In genomic region chr16:28446334-28447113, GRCm38 (mm10) we compare ENCODE assay signal across 8 mouse cellular contexts.
DNase-seq lines count a peak whose midpoint lies in the region; ATAC-seq and TF ChIP-seq lines count a peak whose summit lies in the region.

No protein-coding gene starts in this region.

- H3K9ac ChIP-seq in kidney, postnatal 0 days (ENCODE audit: low read depth, low read length), result peak overlapping the region; percentile 62
- no peak overlapping the region for H3K9ac ChIP-seq in liver, embryonic 13.5 days

- no peak for TF ChIP-seq POLR2A in kidney, adult 2 months (IDR thresholded peaks at IDR 0.05; ENCODE audit: low read depth, low read length)

- no peak overlapping the region for H3K27ac ChIP-seq in kidney, adult 2 months (ENCODE audit: insufficient read depth, low read depth, low read length)
- no peak overlapping the region for H3K27ac ChIP-seq in kidney, postnatal 0 days
- H3K27ac ChIP-seq in liver, embryonic 13.5 days, result no peak overlapping the region

- WGBS in kidney, adult 2 months, result 1% methylated on average over 78 of the region's 82 CpGs
- WGBS in kidney, postnatal 0 days, result under 1% methylated on average over 67 of the region's 82 CpGs
- WGBS in liver, embryonic 13.5 days (ENCODE audit: insufficient replicate concordance), result under 1% methylated on average over 66 of the region's 82 CpGs

- DNase-seq in kidney, adult 2 months, result peak; percentile 2
- DNase-seq in kidney, adult 8-10 months, result no peak
- peak; percentile 58 to 75 for DNase-seq in cerebellum, postnatal 14 days
- DNase-seq in frontal cortex, postnatal 14 days (ENCODE audit: low spot score in 2 of 2), result peak; percentile 46 to 60
- DNase-seq in kidney, postnatal 0 days (ENCODE audit: low spot score), result peak; percentile 45
- no peak for DNase-seq in liver, embryonic 13.5 days
- DNase-seq in ovary, postnatal 14 days (ENCODE audit: low spot score), result peak; percentile 3
- DNase-seq in T-cell, adult 2 months (ENCODE audit: low spot score), result no peak

- ATAC-seq in kidney, postnatal 0 days (replicated peaks; ENCODE audit: low FRiP score, low read depth), result peak; percentile 74
- no peak for ATAC-seq in liver, embryonic 13.5 days (ENCODE audit: low read depth)

- no peaks in the 10 kb centered on the region for H3K4me1 ChIP-seq in kidney, adult 2 months (ENCODE audit: control insufficient read depth, insufficient read depth, low read length)
- no peaks in the 10 kb centered on the region for H3K4me1 ChIP-seq in kidney, postnatal 0 days (replicated peaks; ENCODE audit: insufficient read depth, low read length)
- H3K4me1 ChIP-seq in liver, embryonic 13.5 days (replicated peaks), result no peaks in the 10 kb centered on the region

- no peaks in the 10 kb centered on the region for H3K9me3 ChIP-seq in kidney, postnatal 0 days (replicated peaks; ENCODE audit: low read length)
- H3K9me3 ChIP-seq in liver, embryonic 13.5 days (replicated peaks), result no peaks in the 10 kb centered on the region

- no peak for TF ChIP-seq CTCF in kidney, adult 2 months (conservative IDR thresholded peaks at IDR 0.05; ENCODE audit: insufficient read depth, insufficient read length, low read depth, low read length)
- TF ChIP-seq CTCF in kidney, postnatal 0 days (IDR thresholded peaks at IDR 0.05; ENCODE audit: low read depth), result peak; percentile 14; the same call in 1 of the 2 replicates

- no peaks in the 10 kb centered on the region for H3K36me3 ChIP-seq in kidney, adult 2 months (ENCODE audit: control insufficient read depth, insufficient read depth, low read length)
- H3K36me3 ChIP-seq in kidney, postnatal 0 days (ENCODE audit: insufficient read depth, low read length), result no peaks in the 10 kb centered on the region
- no peaks in the 10 kb centered on the region for H3K36me3 ChIP-seq in liver, embryonic 13.5 days

- H3K4me2 ChIP-seq in kidney, postnatal 0 days (ENCODE audit: low read length), result peak overlapping the region; percentile 95
- peak overlapping the region; percentile 65 for H3K4me2 ChIP-seq in liver, embryonic 13.5 days

- H3K4me3 ChIP-seq in kidney, adult 2 months (ENCODE audit: insufficient read depth, low read depth, low read length), result peak overlapping the region; percentile 50
- peak overlapping the region; percentile 69 for H3K4me3 ChIP-seq in kidney, postnatal 0 days (replicated peaks; ENCODE audit: low read depth, low read length)
- peak overlapping the region; percentile 53 for H3K4me3 ChIP-seq in liver, embryonic 13.5 days (replicated peaks)

- peaks cover 6% of the 10 kb centered on the region for H3K27me3 ChIP-seq in kidney, adult 2 months (replicated peaks; ENCODE audit: control insufficient read depth, insufficient read depth, low read length)
- peaks cover 11% of the 10 kb centered on the region for H3K27me3 ChIP-seq in kidney, postnatal 0 days (ENCODE audit: insufficient read depth, low read length)
- H3K27me3 ChIP-seq in liver, embryonic 13.5 days, result peaks cover 58% of the 10 kb centered on the region

Comparison
In these comparisons a context has a peak if more than half of its experiments do, and no peak if none do; other contexts are left out.
1. DNase-seq: peak in kidney, adult 2 months (single experiment), cerebellum, postnatal 14 days (2 of 2), frontal cortex, postnatal 14 days (2 of 2), kidney, postnatal 0 days (single experiment) and ovary, postnatal 14 days (single experiment); none in kidney, adult 8-10 months (0 of 2), liver, embryonic 13.5 days (single experiment) and T-cell, adult 2 months (single experiment).
2. Peak in every context shown above with its lines, with median percentiles within 50 percentile points of each other: H3K4me3 ChIP-seq.